Mouse (Mus musculus) small intestine, adult 2 months (tissue): Measurements from ENCODE around the gene Ndufa6. TPM values are rescaled to one million over a fixed set of nuclear protein-coding genes. Genes with fewer than 3 reads are reported as not detected.

ENCODE experiments used
- H3K27ac ChIP-seq: fragments of 200-500 bp; 2 replicates; pipeline ENCODE4 v1.5.1; 2012; ENCODE audit warnings: low read depth, low read length, control low read depth, inconsistent platforms; ENCODE audit not compliant: insufficient read depth
- H3K27me3 ChIP-seq: fragments of 200-500 bp; 2 replicates; pipeline ENCODE4 v1.6.1; 2012; ENCODE audit warnings: mild to moderate bottlenecking, moderate library complexity, low read length, inconsistent platforms; ENCODE audit not compliant: control insufficient read depth, insufficient read depth
- H3K36me3 ChIP-seq: fragments of 200-500 bp; 2 replicates; pipeline ENCODE4 v1.6.1; 2012; ENCODE audit warnings: mild to moderate bottlenecking, low read length, control low read depth, inconsistent platforms; ENCODE audit not compliant: control insufficient read depth, insufficient read depth
- H3K4me1 ChIP-seq: fragments of 200-500 bp; 2 replicates; pipeline ENCODE4 v1.6.1; 2012; ENCODE audit warnings: low read length, inconsistent platforms, mixed read lengths; ENCODE audit not compliant: control insufficient read depth, insufficient read depth, insufficient read length
- H3K4me3 ChIP-seq: fragments of 200-500 bp; 2 replicates; pipeline ENCODE4 v1.5.1; 2012; ENCODE audit warnings: low read depth, mild to moderate bottlenecking, control low read depth, inconsistent platforms, low read length, moderate library complexity
- CTCF ChIP-seq: fragments of 200-500 bp; IDR thresholded peaks from 2 replicates; pipeline ENCODE4 v1.5.1; 2012; ENCODE audit warnings: low read depth, mild to moderate bottlenecking, control low read depth, inconsistent platforms, low read length, moderate library complexity, mixed read lengths; ENCODE audit not compliant: insufficient replicate concordance, insufficient read length; ENCODE audit errors: extremely low read depth
- POLR2A ChIP-seq: fragments of 200-500 bp; IDR thresholded peaks from 2 replicates; pipeline ENCODE4 v1.6.1; 2012; ENCODE audit warnings: low read depth, mild to moderate bottlenecking, control low read depth, inconsistent platforms, low read length, moderate library complexity
- WGBS: fragments of 180-500 bp; shearing (Covaris S2); methylation state at CpG from one replicate; pipeline ENCODE4 v1.1.7; 2018; 5-methylcytosine and 5-hydroxymethylcytosine counted together
- polyA plus RNA-seq: library from polyadenylated mRNA; depleted of rRNA; stranded (reverse); fragments of >200 nt; gene quantifications from 2 replicates; pipeline ENCODE4 v1.2.3, GENCODE M21; 2012

Gene Ndufa6
- polyA plus RNA-seq, 1 experiment, result 669 TPM

- H3K4me1 ChIP-seq, result peaks cover 2% of the 10 kb centered on the region; the same call in 1 of the 2 replicates
- 61% methylated on average over 2 of the region's 2 CpGs for WGBS
- no peaks in the 10 kb centered on the region for H3K27me3 ChIP-seq
- no peak overlapping the region for H3K4me3 ChIP-seq
- H3K27ac ChIP-seq, result no peak overlapping the region
- no peaks in the 10 kb centered on the region for H3K36me3 ChIP-seq
- TF ChIP-seq CTCF (no peak), POLR2A (no peak)
These were observed 31.6 kb upstream of the Ndufa6 start for GRCm38 (mm10) chr15:82385729-82386128.

DNA sequence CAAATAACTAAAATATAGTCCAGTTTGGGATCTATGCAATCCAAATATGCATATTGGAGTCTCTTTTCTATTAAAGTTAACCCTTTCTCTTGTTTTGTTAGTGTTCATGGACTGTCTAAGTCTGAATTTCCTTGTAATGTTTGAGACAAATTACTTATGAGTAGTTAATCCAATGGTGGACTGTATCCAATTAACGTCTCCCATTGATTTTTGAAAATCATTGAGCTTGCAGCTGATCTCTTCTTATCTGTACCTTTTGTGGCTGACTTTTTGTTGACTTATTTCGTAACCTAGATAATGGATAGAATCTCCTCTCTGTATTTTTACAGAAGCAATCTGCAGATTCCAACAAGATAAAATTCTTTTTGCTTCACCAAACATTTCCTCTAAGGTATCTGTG lies 28.3 kb upstream of the Ndufa6 start:
- Histone ChIP-seq H3K36me3 (no peaks in the 10 kb centered on the region), H3K27ac (no peak overlapping the region), H3K4me1 (peaks cover 12% of the 10 kb centered on the region; the same call in 1 of the 2 replicates), H3K4me3 (no peak overlapping the region), H3K27me3 (no peaks in the 10 kb centered on the region)
- TF ChIP-seq POLR2A (no peak), CTCF (no peak)
- 45% methylated on average over 2 of the region's 2 CpGs for WGBS

DNA sequence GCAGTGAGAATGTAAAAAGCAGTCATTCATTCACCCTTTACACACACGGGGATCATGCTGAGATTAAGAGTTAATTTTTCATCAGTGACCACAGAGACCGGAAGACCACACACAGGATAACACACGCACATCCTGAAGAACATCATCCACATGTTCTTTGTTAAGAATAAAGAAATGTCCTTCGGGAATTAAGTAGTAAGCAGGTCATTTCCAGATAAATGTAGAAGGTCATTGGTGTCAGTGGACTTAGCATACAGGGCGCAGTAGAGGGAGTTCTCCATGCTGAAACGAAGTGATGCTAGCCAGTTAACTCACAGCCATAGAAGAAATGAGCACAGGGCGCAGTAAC lies 26.6 kb upstream of the Ndufa6 start:
- TF ChIP-seq CTCF, result no peak
- TF ChIP-seq POLR2A, result no peak
- Histone ChIP-seq H3K4me3 (peak overlapping the region; percentile 74), H3K4me1 (peaks cover 13% of the 10 kb centered on the region), H3K36me3 (no peaks in the 10 kb centered on the region), H3K27me3 (no peaks in the 10 kb centered on the region), H3K27ac (peak overlapping the region; percentile 65; the same call in 1 of the 2 replicates)
- 57% methylated on average over 7 of the region's 7 CpGs for WGBS

- H3K36me3 ChIP-seq, result no peaks in the 10 kb centered on the region
- 4% methylated on average over 18 of the region's 24 CpGs for WGBS
- peaks cover 13% of the 10 kb centered on the region for H3K4me1 ChIP-seq
- no peaks in the 10 kb centered on the region for H3K27me3 ChIP-seq
- H3K4me3 ChIP-seq, result peak within 1 kb of the TSS; percentile 74
- TF ChIP-seq POLR2A (0 out of 2 replicates have a peak, but pooled peaks have one; percentile 2), CTCF (no peak)
- H3K27ac ChIP-seq, result peak within 1 kb of the TSS; percentile 97
These were observed 26.0 kb upstream of the Ndufa6 start, which contains the start of gene Cyp2d22 for GRCm38 (mm10) chr15:82379871-82380713. Cyp2d22 (minus strand) TSS chr15:82380260.

- H3K27ac ChIP-seq, result peak overlapping the region; percentile 97
- TF ChIP-seq POLR2A (0 out of 2 replicates have a peak, but pooled peaks have one; percentile 31), CTCF (no peak)
These were observed 25.4 kb upstream of the Ndufa6 start for GRCm38 (mm10) chr15:82379511-82379870.

DNA sequence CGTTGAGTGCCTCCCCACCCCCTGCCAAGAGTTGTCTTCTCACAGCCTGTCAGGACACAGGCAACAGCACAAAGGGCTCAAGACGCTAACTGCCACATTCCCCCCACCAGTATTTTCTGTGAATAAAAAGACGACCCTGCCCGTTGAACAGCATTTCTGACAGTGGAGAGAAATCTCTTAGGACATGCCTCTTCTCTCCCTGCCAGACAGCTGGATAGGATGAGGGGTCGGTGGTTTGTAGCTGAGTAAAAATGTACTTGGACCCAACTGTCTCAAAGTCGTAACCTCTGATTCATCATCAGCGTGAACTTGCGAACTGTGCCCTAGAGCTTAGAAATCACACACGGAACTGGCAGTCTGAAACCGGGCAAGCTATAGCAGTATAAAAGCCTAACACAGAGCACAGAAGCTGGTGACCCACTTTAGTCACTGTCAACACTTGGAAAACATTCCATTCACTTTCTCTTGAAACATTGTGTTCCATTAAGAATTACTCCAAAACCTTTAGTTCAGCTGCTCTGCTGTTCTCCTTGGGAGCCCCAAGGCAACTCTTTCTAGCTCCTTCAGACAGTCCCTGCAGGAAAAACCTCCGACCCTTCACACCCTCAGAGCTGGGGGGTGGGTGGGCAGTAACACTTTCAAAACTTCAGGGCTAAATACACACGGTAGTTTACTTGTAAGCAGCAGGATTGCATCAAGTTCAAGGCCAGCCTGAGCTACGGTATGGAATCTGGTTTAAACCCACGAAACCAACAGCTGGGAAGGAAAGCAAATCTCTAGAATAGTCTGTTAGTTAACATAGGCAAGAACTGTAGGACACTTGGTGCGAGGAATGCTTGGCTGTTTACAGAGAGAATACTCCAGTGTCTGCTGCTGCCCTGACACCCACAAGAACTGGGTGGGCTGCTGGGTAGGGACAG lies 24.4 kb upstream of the Ndufa6 start:
- TF ChIP-seq CTCF (no peak), POLR2A (no peak)
- peaks cover 13% of the 10 kb centered on the region for H3K4me1 ChIP-seq
- H3K27ac ChIP-seq, result peak overlapping the region; percentile 97
- peaks cover 2% of the 10 kb centered on the region; the same call in 1 of the 2 replicates for H3K36me3 ChIP-seq
- peak overlapping the region; percentile 39 for H3K4me3 ChIP-seq
- no peaks in the 10 kb centered on the region for H3K27me3 ChIP-seq
- WGBS, result 42% methylated on average over 15 of the region's 15 CpGs

More at GRCm38 (mm10) chr15:82379511-82379870, 25.4 kb upstream of the Ndufa6 start:
- H3K36me3 ChIP-seq, result no peaks in the 10 kb centered on the region; the same call in 1 of the 2 replicates
- H3K4me3 ChIP-seq, result peak overlapping the region; percentile 74
- WGBS, result 11% methylated on average over 7 of the region's 7 CpGs
- H3K4me1 ChIP-seq, result peaks cover 13% of the 10 kb centered on the region
- H3K27me3 ChIP-seq, result no peaks in the 10 kb centered on the region

GRCm38 (mm10) chr15:82377701-82378100 lies 23.6 kb upstream of the Ndufa6 start:
- peaks cover 13% of the 10 kb centered on the region for H3K4me1 ChIP-seq
- TF ChIP-seq POLR2A, result no peak
- TF ChIP-seq CTCF, result no peak
- no peaks in the 10 kb centered on the region for H3K27me3 ChIP-seq
- H3K36me3 ChIP-seq, result peaks cover 2% of the 10 kb centered on the region; the same call in 1 of the 2 replicates
- no peak overlapping the region for H3K4me3 ChIP-seq
- peak overlapping the region; percentile 97 for H3K27ac ChIP-seq
- 85% methylated on average over 5 of the region's 5 CpGs for WGBS
